Mouse (Mus musculus) stomach, embryonic 16.5 days (tissue): Measurements from ENCODE around the gene Foxn3. TPM values are rescaled to one million over a fixed set of nuclear protein-coding genes. Genes with fewer than 3 reads are reported as not detected.

Source experiments
- ATAC-seq: fragments of 200-750 bp; cut with Nextera tagmentation; 2 replicates; pipeline ENCODE4 v1.8.0; 2017; ENCODE audit warnings: moderate number of reproducible peaks, moderate TSS enrichment; ENCODE audit not compliant: insufficient read depth, low FRiP score
- H3K27ac ChIP-seq: fragments of 300-500 bp; sonication (generic); 2 replicates; pipeline ENCODE4 v1.5.1; 2014; ENCODE audit warnings: low read length
- H3K27me3 ChIP-seq: fragments of 300-500 bp; sonication (generic); 2 replicates; pipeline ENCODE4 v1.6.1; 2014; ENCODE audit warnings: low read length, control low read depth, mixed read lengths; ENCODE audit not compliant: control insufficient read depth, insufficient read depth
- H3K36me3 ChIP-seq: fragments of 300-500 bp; sonication (generic); 2 replicates; pipeline ENCODE4 v1.6.1; 2014; ENCODE audit warnings: low read length; ENCODE audit not compliant: control insufficient read depth, insufficient read depth
- H3K4me1 ChIP-seq: fragments of 300-500 bp; sonication (generic); 2 replicates; pipeline ENCODE4 v1.6.1; 2014; ENCODE audit warnings: low read length, control low read depth, mixed read lengths; ENCODE audit not compliant: control insufficient read depth, insufficient read depth
- H3K4me2 ChIP-seq: fragments of 300-500 bp; sonication (generic); 2 replicates; pipeline ENCODE4 v1.6.1; 2014; ENCODE audit warnings: low read depth, low read length, mixed read lengths
- H3K4me3 ChIP-seq: fragments of 300-500 bp; sonication (generic); replicated peaks from 2 replicates; pipeline ENCODE4 v1.5.1; 2014; ENCODE audit warnings: mild to moderate bottlenecking, low read length
- H3K9ac ChIP-seq: fragments of 300-500 bp; sonication (generic); 2 replicates; pipeline ENCODE4 v1.6.1; 2014; ENCODE audit warnings: low read length
- H3K9me3 ChIP-seq: fragments of 300-500 bp; sonication (generic); replicated peaks from 2 replicates; pipeline ENCODE4 v1.6.1; 2016; ENCODE audit warnings: low read length, control low read depth; ENCODE audit not compliant: control insufficient read depth
- WGBS: fragments of 180-500 bp; shearing (Covaris S2); extraction: QIAGEN DNeasy Blood & Tissue Kit; methylation state at CpG from one replicate; pipeline ENCODE4 v1.1.7; 2014; 5-methylcytosine and 5-hydroxymethylcytosine counted together
- polyA plus RNA-seq: library from polyadenylated mRNA; unstranded; fragments of >200 nt; fragmentation: Nextera tagmentation; extraction: Ambion mirVana; gene quantifications from 2 replicates; pipeline ENCODE4 v1.2.1, GENCODE M21; 2015

Gene Foxn3
- polyA plus RNA-seq, 1 experiment from 2014 or later = 58.3 TPM

DNA sequence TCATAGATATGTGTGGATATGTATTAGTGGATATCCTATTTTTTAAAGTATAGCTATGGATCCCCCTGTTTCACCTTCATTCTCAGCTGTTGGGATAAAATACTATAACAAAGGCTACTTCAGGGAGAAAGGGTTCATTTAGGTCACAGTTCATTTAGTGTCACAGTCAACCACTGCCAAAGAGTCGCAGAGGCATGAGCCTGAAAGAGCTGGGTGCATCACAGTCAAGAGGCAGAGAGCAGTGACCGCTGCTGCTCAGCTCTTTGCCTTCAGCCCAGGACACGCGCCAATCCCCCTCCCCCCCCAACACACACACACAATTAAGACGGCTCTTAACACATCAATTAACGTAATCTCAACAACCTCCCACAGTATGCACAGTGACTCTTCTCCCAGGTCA, 131.8 kb downstream of the Foxn3 start:
- no peak for ATAC-seq
- Histone ChIP-seq H3K9ac (no peak overlapping the region), H3K4me3 (no peak overlapping the region), H3K9me3 (no peaks in the 10 kb centered on the region), H3K4me1 (no peaks in the 10 kb centered on the region), H3K36me3 (no peaks in the 10 kb centered on the region), H3K4me2 (no peak overlapping the region), H3K27me3 (no peaks in the 10 kb centered on the region), H3K27ac (no peak overlapping the region)
- WGBS = 81% methylated on average over 6 of the region's 6 CpGs

DNA sequence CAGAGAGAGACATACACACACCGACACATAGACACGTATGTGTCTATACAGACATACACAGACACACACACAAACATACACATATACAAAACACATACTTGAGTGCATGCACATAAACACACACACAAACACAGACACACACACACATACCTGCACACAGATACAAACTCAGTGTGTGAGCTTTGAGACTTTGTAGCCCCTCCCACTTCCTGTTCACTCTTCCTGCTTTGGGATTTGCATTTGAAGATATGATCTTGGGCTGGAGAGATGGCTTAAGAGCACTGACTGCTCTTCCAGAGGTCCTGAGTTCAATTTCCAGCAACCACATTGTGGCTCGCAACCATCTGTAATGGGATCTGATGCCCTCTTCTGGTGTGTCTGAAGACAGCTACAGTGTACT, 132.4 kb downstream of the Foxn3 start:
- Histone ChIP-seq H3K9me3 (no peaks in the 10 kb centered on the region), H3K36me3 (no peaks in the 10 kb centered on the region), H3K4me3 (no peak overlapping the region), H3K4me2 (no peak overlapping the region), H3K27me3 (no peaks in the 10 kb centered on the region), H3K9ac (no peak overlapping the region), H3K27ac (no peak overlapping the region), H3K4me1 (no peaks in the 10 kb centered on the region)
- WGBS = 97% methylated on average over 3 of the region's 3 CpGs
- no peak for ATAC-seq

DNA sequence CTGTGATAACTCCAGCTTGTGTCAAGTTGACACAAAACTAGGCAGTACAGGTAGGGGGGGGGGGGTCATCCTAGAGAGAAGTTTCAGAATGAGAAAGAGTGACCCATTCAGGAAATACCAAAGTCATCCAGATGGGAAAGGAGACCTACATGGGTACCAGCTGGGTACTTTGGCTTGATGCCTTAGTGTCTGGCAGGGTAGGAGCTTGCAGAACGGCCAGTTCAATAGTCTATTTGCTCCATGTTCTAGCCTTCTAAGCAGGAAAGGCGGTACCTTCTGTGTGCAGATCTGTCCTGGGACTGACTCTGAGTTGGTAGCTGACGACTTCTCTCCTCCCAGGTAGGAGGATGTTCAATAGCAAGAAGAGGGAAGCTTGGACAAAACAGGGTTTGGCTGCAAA, 134.3 kb downstream of the Foxn3 start:
- 89% methylated on average over 3 of the region's 3 CpGs for WGBS
- no peak overlapping the region for H3K4me2 ChIP-seq

DNA sequence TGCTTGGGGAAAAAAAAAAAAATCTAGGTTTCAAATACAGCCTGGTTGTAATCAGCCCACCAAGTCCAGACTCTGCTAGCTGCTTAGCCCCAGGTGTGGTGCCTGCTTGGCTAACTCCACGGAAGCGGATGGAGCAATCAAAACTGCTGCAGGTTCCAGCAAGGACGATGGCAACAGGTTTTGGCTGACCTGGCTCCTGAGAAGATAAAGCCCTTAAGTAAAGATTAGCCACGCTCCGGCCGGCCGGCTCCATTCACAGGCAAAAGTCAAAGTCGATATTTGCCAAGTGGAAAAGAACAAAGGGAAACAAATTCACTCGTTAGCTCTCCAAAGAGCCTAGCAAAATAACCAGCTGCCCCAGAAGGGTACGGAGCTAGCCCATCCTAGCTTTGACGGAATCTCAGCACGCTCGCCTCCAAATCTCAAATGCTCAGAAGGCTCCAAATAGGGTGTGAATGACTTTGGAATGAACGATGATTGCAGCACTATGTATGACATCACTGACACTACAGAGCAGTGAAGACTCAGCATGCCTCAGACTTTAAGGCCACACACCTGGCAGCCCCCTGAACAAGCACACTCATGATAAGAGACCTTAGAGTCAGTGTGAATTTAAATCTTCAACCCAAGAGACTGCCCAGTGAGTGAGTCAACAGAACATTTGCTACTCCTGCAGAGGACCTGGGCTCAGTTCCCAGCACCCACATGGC, 137.0 kb downstream of the Foxn3 start:
- Histone ChIP-seq H3K36me3 (no peaks in the 10 kb centered on the region), H3K9ac (no peak overlapping the region), H3K4me3 (no peak overlapping the region), H3K9me3 (no peaks in the 10 kb centered on the region), H3K27ac (no peak overlapping the region), H3K4me2 (no peak overlapping the region), H3K4me1 (no peaks in the 10 kb centered on the region), H3K27me3 (no peaks in the 10 kb centered on the region)
- WGBS = 60% methylated on average over 14 of the region's 14 CpGs
- ATAC-seq = peak; percentile 79

More for the DNA sequence above, 134.3 kb downstream of the Foxn3 start:
- Histone ChIP-seq H3K4me3 (no peak overlapping the region), H3K36me3 (no peaks in the 10 kb centered on the region), H3K27me3 (no peaks in the 10 kb centered on the region), H3K9ac (no peak overlapping the region), H3K9me3 (no peaks in the 10 kb centered on the region), H3K27ac (no peak overlapping the region), H3K4me1 (no peaks in the 10 kb centered on the region)
- no peak for ATAC-seq

DNA sequence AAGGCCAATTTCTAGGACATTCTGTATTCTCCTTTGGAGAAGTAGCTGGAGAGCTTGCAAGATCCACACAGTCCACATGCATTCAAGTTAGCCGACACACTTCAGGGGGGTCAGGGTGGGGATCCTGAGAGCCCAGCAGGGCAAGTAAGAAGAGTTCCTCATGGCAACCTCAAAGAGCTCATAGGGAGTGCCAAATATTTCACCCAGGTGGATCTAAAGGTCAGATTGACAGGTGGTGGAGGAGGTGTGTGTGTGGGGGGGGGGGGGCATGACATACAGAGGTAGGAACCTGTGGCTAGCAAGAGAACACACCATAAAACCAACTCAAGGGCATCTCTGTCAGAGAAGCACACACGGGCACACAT, 144.0 kb downstream of the Foxn3 start:
- ATAC-seq = no peak
- 77% methylated on average over 2 of the region's 2 CpGs for WGBS

DNA sequence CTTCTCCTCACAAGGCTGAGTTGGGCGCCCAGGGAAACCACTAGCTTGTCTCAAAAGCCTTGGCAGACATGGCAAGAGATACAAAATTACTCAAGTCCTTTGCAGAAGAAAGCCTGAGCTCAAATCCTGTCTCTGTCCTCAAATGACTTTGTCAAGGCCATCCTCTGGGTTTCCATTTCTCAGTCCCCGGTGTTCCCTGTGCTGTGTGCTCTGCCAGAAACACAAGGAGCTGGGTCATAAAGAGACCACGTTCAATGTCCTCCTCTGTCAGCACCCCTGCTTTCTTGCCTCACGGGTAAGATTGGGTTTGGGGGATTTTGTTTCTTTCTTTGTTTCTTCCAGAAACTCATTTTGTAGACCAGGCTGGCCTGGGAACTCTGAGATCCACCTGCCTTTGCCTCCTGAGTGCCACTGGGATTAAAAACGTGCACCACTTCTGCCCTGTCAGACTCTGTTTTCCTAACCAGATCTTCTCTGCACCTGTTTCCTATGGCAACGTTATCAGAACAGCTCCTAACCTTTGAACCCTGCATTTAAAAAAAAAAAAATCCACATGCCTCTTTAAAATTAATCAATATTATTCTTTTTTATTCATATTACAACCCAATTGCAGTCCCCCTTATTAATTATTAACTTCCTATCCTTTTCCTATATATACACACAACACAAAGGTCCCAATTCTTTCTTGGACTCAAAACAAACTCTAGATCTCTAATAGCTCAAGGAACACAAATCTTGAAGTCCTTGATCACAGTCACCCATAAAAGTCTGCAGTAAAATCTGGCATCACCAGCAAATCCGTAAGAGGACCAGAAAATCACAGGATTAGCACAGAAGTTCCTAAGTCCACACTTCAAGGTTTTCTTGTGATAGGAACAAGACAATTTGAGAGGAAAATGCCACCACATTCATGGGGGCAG, 144.6 kb downstream of the Foxn3 start:
- no peak overlapping the region for H3K27ac ChIP-seq
- no peak overlapping the region for H3K4me2 ChIP-seq
- no peaks in the 10 kb centered on the region for H3K36me3 ChIP-seq

More for the DNA sequence above, 144.0 kb downstream of the Foxn3 start:
- no peak overlapping the region for H3K27ac ChIP-seq
- H3K4me1 ChIP-seq = no peaks in the 10 kb centered on the region; the same call in 1 of the 2 replicates
- H3K9ac ChIP-seq = no peak overlapping the region
- H3K4me3 ChIP-seq = no peak overlapping the region
- no peaks in the 10 kb centered on the region for H3K27me3 ChIP-seq
- no peaks in the 10 kb centered on the region for H3K9me3 ChIP-seq
- no peak overlapping the region for H3K4me2 ChIP-seq
- H3K36me3 ChIP-seq = no peaks in the 10 kb centered on the region

DNA sequence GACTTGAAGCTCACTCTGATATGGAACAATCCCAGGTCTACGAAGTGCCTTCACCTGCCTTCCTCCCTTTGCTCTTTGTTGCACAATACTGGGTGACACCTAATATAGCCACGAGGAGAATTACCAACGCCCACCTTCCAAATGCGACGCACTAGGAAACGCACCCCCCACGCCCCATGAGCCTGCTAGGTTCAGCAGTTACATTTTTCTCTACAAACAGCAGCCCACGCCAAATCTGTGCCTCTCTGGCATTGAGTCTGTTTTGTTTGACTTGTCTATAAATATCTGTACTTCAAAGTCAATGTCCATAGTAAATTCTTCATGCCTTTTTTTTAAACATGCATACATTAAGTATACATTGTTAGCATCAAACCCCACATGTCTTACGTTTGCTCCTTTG, 145.5 kb downstream of the Foxn3 start:
- no peak overlapping the region for H3K9ac ChIP-seq
- no peak overlapping the region for H3K27ac ChIP-seq
- no peaks in the 10 kb centered on the region for H3K9me3 ChIP-seq
- no peaks in the 10 kb centered on the region for H3K27me3 ChIP-seq
- H3K4me3 ChIP-seq = no peak overlapping the region
- WGBS = 61% methylated on average over 9 of the region's 9 CpGs
- H3K36me3 ChIP-seq = no peaks in the 10 kb centered on the region
- no peak overlapping the region for H3K4me2 ChIP-seq
- no peaks in the 10 kb centered on the region; the same call in 1 of the 2 replicates for H3K4me1 ChIP-seq
- ATAC-seq = no peak

More for the DNA sequence above, 144.6 kb downstream of the Foxn3 start:
- ATAC-seq = no peak
- Histone ChIP-seq H3K9ac (no peak overlapping the region), H3K4me3 (no peak overlapping the region), H3K4me1 (no peaks in the 10 kb centered on the region; the same call in 1 of the 2 replicates), H3K27me3 (no peaks in the 10 kb centered on the region), H3K9me3 (no peaks in the 10 kb centered on the region)
- WGBS = 58% methylated on average over 7 of the region's 7 CpGs

DNA sequence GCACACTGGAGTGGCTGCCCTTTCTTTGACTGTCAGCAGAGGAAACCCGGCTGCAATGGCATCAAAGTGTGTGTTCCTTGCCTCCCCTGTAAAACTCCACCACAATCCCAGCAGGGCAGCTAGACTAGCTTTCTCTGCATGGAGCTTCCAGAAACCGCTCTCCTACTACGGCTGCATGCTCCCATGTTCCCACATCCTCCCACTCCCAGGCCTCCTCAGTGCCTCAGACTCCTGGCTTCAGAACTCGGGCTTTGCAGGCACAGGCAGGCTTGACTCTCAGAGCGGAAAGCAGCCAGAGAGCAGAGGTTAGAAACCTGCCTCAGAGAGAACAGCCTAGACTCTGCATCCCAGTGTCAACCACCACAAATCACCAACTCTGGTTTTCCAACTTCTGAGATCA, 147.8 kb downstream of the Foxn3 start:
- H3K27ac ChIP-seq = no peak overlapping the region
- no peak for ATAC-seq
- no peaks in the 10 kb centered on the region for H3K36me3 ChIP-seq
- H3K9ac ChIP-seq = no peak overlapping the region
- H3K4me3 ChIP-seq = no peak overlapping the region
- no peaks in the 10 kb centered on the region for H3K27me3 ChIP-seq
- no peaks in the 10 kb centered on the region; the same call in 1 of the 2 replicates for H3K4me1 ChIP-seq
- no peak overlapping the region for H3K4me2 ChIP-seq
- WGBS = 74% methylated on average over 5 of the region's 5 CpGs
- no peaks in the 10 kb centered on the region for H3K9me3 ChIP-seq

DNA sequence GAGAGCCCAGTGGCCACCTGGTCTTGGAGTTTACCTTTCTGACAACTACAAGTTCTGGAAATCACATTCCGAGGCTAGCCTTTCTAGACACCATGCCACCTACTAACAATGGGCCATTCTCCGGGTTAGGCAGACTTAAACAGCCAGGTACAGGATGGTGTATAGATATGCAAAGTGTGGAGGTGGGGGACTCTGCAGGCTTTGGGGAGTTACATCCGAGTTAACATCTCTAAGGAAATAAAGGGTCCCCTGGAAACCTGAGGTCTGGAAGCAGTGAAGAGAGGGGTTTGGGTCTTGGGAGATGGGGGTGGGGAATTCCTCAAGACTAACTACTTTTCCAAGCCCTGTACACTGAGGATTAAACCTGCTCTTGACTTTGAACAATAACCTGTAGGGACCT, 150.9 kb downstream of the Foxn3 start:
- H3K9ac ChIP-seq = no peak overlapping the region
- no peak for ATAC-seq
- H3K4me3 ChIP-seq = no peak overlapping the region
- 75% methylated on average over 3 of the region's 3 CpGs for WGBS
- H3K4me2 ChIP-seq = no peak overlapping the region
- no peak overlapping the region for H3K27ac ChIP-seq
- H3K36me3 ChIP-seq = no peaks in the 10 kb centered on the region
- no peaks in the 10 kb centered on the region for H3K9me3 ChIP-seq
- no peaks in the 10 kb centered on the region for H3K27me3 ChIP-seq
- H3K4me1 ChIP-seq = peaks cover 6% of the 10 kb centered on the region; the same call in 1 of the 2 replicates
